Mouse (Mus musculus) adrenal gland, adult 8-10 months (tissue): ENCODE measurements at regions not wholly inside any gene's neighbourhood (a gene's known extent, or its start where the extent isn't known, plus 50 kb on each side); places are given as distances from the start of the nearest gene placed in this dataset.

ENCODE experiments used
- DNase-seq: peaks from one replicate; pipeline ENCODE4 v3.0.0; 2022

GRCm38 (mm10) chr8:104048037-104048436, 53.4 kb upstream of the Cdh5 start:
- DNase-seq = no peak

- no peak for DNase-seq
Observed at GRCm38 (mm10) chr8:104049181-104049580, 52.2 kb upstream of the Cdh5 start.

DNA sequence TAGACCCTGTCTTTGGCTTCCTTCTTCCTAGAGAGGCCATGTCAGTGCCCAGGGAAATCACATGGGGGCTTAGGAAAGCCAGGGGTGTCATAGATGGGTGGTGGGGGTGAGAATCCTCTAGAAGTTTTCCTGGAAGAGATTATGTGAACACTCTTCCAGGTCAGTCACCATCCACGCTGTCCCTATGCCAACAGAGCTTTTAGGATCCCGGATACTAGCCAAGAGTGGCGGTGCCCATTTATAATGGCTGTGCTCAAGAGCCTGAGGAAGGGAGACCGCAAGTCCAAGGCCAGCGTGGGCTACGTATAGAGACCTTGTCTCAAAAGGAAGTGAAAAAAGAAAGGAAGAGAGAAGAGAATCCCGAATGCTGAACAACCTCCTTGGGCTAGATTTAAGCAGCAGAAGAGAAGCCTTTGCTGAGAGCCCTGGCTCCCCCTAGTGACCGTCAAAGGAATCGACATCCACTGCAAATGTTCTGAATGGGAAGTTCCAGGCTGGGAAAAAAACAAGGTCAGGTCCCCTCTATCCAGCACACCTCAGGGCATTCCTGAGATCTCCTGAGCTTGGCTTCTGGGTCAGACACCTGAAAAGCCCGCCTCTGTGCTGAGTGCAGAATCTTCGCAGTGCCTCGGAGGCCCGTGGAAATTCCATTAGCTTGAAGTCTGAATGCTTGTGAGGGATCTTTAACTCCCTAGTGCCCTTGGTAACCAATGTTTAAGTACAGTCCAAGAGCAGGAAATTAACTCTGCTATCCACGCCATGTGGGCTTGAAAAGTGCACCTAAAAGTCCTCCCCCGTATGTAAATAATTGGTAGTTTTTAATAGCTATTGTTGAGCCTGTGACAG, 50.5 kb upstream of the Cdh5 start:
- DNase-seq = peak; percentile 23

DNA sequence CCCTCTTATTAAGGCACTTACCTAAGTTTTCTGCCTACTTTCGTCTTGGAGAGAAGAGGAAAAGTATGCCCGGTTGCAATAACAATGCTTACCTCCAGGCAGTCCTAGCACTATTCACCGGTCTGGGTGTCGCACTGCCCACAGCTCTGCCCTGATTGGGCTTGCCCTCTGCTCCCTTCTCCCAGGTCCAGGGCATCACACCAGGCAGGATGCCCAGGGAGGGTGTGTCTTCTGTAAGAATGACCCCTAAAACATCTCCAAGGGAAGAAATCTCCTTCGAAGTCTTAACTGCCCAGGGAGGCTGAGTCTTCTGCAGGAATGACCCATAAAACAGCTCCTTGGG, 49.9 kb upstream of the Cdh5 start:
- no peak for DNase-seq
